Mouse (Mus musculus): ENCODE results near the gene Gal3st2b.
A peak's percentile ranks its signal among the peaks of the same experiment; 100 is the strongest.
"Not testable (repeated sequence)": the region's sequence is repeated elsewhere in the genome, so short reads cannot be mapped to it uniquely, and the experiment has no call there.

Gal3st2b gene

DNA sequence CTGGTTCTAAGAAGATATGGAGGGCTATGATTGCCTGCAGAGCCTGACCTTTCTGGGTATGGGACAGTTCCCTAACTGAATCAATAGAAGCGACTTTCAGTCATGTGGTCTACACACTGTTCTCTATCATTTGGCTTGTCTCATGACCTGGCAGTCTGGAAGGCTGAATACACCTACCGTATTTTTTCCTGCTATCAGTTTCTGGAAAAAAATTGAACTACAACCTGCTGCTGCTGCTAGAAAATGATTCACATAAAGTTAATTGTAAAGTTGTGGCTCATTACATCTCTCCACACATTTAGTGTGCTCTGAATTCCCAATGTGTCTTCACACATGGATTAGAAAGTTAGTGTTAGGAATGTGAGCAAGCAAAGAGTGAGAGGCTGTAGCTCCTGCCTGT is at the start of gene Gal3st2b:
Gal3st2b (plus strand) TSS at position 301 of the 400 bp plus-strand sequence.
- DNase-seq (ENCODE audit: low read depth, low spot score) = not testable (repeated sequence)

DNA sequence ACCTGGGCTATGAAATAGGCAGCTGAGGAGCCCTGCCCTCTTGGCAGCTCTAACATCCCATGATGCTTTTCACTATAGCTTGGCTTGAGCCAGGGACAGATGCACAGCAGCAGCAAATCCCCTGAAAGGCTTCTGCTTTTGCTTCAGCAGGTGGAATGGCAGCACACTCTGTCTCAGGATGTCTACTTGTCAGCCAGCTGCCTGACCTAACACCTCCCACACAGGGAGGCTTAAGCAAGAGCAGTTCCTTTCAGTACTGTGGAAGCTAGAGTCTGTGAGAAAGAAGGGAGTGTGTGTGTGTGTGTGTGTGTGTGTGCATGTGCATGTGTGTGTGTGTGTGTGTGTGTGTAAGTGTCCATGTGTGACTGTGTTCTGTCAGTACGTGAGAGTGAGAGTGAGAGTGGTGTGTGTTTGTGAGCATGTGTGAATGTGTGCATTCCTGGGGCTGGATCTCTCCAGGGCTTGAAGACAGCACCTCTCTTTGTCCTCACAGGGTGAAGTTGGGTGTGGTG is 46.5 kb upstream of the Gal3st2b start:
- not testable (repeated sequence) for DNase-seq (ENCODE audit: low read depth, low spot score)

DNA sequence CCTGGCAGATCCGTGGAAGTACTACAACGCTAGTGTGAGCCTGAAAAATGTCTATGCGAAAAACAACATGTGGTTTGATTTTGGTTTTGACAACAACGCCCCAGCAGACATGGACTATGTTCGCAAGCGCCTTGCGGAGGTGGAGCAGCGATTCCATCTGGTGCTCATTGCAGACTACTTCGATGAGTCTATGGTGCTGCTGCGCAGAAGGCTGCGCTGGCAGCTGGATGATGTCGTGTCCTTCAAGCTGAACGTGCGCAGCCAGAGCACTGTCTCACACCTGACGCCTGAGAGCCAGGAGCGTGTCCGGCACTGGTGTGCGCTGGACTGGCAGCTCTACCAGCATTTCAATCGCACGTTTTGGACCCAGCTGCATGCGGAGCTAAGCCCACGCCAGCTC is 43.7 kb upstream of the Gal3st2b start:
- not testable (repeated sequence) for DNase-seq (ENCODE audit: low read depth, low spot score)

DNA sequence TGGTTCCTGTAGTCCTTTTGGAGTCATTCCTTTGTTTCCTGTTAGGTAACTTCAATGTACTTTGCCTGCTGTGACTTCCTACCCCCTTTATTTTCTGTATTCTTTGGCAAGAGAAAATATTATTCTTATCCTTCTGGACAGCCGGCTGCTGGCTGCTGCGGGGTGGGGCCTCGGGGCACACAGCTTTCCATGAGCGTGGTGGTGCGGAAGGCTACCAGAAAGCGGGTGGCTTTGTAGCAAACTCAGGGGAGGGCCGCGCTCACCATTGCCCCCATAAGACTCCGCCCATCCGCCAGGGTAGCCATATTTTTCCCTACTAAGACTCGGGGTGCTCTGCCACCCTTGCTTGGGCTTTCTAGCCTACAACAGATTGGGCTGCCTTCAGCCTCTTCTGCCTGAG is 36.3 kb upstream of the Gal3st2b start:
- DNase-seq (ENCODE audit: low read depth, low spot score) = not testable (repeated sequence)

DNA sequence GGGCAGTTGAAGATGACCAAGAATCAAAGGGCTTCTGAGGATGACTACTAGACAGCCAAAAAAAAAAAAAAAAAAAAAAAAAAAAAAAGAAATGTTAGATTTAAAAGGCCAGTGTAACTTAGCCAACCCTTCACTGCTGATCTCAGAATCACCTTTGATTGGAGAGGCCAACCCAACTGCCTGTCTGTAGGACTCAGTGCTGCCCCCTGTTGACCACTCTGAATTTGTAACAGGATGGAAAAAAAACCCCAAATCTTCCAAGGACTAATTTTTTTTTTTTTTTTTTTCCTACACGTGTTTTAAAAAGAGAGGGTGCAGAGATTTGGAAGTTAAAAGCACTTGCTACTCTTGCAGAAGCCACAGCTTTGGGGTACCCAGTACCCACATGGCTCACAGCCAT is 27.2 kb upstream of the Gal3st2b start:
- DNase-seq (ENCODE audit: low read depth, low spot score) = peak; percentile 4

DNA sequence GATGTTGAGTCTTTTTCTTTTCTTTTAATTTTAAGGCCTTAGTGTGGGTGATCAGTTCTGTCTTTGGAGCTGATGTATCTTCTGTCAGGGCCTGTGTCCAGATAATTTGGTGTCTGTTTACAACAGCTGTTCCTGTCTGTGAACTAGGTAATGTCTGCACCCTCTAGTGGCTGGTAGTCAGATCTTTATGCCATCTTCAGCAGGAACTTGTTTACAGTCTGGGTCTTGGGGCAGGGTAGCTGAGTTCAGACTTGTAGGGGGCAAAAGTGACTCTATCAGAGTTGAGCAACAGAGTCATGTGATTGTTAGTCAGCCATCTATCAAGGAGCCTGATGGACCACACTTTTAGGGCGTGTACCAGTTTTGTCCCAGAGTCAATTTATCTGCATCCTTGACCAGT is 20.7 kb upstream of the Gal3st2b start:
- DNase-seq (ENCODE audit: low read depth, low spot score) = not testable (repeated sequence)

DNA sequence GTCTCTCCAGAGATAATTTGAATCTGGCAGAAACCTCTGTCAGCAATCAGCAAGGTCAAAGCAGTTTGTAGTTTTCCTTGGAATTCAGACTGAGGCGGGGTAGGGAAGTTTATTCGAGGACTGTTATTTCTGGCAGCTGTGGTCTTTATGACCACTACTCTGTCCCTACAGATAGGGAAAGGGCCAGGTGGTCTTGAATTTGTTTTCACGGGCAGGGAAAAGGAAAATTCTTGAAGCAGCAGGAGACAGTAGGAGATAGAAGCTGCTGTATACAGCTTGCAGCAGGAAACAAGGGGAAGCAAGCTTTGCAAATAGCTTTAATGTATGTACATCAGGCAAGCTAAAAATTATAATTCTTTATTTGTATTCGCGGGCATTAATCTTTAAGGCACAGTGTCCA is 16.8 kb upstream of the Gal3st2b start:
- not testable (repeated sequence) for DNase-seq (ENCODE audit: low read depth, low spot score)

DNA sequence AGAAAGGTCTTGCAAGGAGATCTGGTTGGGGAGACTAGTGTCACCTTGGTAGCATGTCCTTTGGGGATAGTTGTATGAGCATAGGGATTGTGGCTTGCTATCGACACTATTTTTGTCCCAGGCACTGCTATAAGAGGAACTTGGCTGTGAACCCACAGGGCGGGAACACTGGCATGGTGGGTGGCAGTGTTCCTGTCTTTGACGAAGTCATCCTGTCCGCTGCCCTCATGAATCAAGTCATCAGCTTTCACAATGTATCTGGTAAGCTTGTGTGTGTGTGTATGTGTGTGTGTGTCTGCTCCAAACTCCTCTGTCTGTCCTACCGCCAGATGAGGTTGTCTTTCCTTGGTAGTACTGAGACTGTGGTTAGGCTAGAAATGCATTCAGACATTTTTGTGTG is 11.4 kb upstream of the Gal3st2b start:
- DNase-seq (ENCODE audit: low read depth, low spot score) = not testable (repeated sequence)

DNA sequence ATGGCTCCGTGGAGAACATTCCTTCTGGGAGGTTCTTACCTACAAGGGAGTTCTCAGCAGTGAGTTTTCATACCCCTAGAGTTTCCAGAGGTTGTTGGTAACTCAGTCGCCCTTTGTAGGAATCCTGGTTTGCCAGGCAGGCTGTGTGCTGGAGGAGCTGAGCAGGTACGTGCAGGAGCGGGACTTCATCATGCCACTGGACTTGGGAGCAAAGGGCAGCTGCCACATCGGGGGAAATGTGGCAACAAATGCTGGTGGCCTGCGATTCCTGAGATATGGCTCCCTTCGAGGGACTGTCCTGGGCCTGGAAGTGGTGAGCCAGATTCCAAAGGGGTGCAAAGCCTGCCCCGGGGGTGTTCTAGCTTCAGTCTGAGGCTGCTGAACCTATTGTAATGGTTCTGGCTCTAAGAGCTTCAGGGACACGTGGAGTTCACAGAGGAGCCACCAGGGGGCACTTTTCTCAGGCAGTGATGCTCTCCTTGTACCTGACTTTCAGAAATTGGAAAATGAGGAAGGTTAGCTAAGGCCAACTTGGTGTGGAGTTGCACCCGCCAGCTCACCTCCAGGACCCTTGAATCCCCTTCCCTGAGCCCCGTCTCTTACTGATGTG is 9.0 kb upstream of the Gal3st2b start:
- DNase-seq (ENCODE audit: low read depth, low spot score) = not testable (repeated sequence)

DNA sequence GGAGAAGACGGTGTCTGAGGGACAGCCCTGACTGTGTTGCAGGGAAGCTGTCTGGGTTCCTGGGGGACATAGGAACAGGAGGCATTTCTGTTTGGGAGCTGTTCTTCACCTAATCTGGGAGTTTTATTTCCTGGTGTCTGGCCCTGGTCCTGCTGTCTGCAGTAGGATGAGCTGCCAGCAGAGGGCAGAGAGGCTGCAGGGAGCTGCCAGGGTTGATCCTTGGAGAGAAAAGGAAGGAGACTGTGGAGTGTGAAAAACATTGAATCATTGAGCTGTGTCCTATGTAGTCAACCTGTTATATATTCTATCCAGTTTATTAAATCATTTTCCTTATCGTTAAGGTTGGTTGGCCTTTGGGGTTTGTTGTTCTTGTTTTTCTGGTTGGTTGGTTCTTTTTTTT is 6.2 kb upstream of the Gal3st2b start:
- not testable (repeated sequence) for DNase-seq (ENCODE audit: low read depth, low spot score)

DNA sequence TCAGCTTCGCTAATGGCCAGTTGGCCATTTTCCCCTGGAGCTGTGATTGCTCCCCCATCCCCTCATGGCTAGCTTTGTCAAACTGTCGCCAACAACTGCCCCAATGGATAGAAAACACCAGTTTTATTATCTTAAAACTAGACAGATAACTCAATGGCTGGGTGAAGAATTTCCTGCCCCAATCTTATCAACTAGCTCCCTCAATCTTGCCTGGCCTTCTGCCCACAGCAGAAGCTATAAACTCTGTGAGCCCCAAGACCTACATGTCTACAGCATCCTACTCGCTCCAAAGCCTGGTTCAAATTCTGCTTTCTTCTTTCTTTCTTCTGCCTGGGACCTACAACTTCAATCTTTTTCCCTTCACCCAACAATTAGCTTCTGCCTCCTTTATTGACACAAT is 951 bp upstream of the Gal3st2b start:
- not testable (repeated sequence) for DNase-seq (ENCODE audit: low read depth, low spot score)

DNA sequence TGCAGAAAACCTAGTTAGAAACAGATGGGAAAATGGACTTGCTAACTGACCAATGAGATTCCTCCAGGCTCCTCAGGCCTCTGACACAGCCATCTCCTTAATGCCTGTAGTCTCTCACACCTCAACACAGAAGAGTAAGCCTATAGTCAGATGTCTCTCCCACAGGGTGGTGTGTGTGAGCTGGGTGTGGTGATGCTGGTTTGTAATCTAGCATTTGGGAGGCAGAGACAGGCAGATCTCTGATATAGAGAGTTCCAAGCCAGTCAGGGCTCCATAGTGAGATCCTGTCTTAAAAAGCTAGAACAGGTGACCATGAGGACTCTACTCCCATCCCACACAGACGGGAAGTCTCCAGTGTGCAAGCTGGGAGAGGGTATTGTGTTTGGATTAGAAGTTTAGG is 664 bp downstream of the Gal3st2b start:
- DNase-seq (ENCODE audit: low read depth, low spot score) = not testable (repeated sequence)

DNA sequence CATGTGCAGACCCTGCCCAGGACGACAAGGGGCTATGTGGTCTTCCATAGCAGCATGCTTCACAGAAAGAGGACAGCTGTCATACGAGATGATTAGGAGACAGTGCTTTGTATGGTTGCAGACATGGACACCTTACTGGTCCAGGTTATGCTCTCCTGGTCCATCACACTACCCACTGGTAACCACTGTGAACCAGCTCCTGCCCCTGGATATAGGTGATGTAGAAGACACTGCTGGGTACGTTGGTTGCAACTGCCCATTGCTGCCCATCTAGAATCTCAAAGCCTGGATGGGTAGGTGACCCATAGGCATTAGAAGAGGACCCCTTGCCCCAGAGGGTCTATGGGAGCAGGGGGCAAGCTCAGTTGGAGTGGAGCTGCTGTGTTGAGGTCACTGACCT is 1.2 kb downstream of the Gal3st2b start:
- DNase-seq (ENCODE audit: low read depth, low spot score) = not testable (repeated sequence)

DNA sequence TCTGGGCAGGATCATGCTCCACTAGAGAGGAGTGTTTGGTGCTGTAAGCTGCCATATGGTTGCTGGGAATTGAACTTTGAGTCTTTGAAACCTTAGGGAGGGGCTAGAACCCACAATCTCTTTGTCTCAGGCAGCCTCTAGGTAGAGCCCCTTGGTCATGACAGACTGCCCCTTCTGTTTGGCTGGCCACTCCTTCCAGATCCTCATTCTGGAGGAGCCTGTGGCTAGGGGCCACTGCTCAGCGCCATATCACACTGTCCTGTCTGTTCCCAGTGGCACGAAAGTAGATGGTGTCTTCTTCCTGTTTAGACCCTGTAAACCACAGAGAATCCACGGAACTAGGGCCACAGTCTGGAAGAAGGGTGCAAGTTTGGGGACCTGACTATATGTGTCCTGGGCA is 4.5 kb downstream of the Gal3st2b start:
- DNase-seq (ENCODE audit: low read depth, low spot score) = not testable (repeated sequence)

DNA sequence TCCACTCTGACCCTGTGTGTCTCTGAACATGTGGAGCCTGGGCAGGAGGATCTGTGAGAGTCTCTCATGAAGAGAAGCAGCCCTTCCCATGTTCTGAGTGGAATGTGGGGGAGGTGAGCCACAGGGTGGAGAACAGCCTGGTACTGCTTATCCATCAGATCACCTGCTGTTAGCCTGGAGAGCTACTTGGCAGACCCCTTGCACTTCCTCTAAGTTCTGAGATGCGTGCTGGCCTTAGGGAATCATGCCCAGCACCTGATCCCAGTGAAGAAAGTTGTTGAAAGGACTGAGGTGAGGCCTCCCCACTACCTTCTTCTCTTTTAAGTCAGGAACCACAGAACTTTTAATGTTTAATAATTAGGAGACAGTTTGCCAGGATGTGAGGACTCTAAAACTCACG is 5.0 kb downstream of the Gal3st2b start:
- DNase-seq (ENCODE audit: low read depth, low spot score) = not testable (repeated sequence)

DNA sequence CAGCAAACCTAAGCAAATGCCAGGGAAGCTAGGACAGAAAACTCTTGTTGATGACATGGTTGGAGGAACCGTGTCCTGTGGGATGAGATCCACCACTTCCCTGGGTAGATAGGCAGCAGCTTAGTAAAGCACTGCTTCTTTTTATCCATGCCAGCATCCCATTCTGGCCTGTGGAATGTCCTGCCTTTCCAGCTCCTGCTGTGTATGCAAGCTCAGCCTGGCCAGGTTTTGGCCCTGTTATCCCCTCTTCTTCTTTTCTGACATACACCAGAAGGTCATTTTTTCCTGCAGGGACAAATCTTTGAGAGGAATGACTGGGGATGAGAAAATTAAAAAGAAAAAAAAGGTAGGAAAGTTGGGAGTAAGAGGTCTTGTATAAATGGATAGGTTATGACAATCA is 17.3 kb downstream of the Gal3st2b start:
- DNase-seq (ENCODE audit: low read depth, low spot score) = not testable (repeated sequence)

DNA sequence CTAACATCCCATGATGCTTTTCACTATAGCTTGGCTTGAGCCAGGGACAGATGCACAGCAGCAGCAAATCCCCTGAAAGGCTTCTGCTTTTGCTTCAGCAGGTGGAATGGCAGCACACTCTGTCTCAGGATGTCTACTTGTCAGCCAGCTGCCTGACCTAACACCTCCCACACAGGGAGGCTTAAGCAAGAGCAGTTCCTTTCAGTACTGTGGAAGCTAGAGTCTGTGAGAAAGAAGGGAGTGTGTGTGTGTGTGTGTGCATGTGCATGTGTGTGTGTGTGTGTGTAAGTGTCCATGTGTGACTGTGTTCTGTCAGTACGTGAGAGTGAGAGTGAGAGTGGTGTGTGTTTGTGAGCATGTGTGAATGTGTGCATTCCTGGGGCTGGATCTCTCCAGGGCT is 19.7 kb downstream of the Gal3st2b start:
- not testable (repeated sequence) for DNase-seq (ENCODE audit: low read depth, low spot score)

DNA sequence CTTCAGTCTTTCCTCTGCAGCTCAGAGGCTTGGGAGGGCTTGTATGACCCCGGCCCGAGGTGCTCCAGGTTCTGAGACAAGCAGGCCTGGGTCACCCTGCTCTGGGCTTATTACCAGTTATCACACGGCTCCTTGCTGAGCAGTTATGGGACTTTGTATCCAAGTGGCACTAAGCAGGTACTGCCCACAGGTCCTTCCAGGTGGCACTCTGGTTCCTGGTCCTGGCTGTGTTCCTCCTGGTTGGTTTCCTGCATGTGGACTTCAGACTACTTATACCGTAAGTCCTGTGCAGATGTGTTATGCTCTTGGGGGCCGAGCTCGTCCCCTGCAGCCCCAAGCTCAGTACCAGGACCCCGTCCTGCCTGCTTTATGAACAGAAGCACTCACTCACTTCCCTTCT is 20.3 kb downstream of the Gal3st2b start:
- not testable (repeated sequence) for DNase-seq (ENCODE audit: low read depth, low spot score)

DNA sequence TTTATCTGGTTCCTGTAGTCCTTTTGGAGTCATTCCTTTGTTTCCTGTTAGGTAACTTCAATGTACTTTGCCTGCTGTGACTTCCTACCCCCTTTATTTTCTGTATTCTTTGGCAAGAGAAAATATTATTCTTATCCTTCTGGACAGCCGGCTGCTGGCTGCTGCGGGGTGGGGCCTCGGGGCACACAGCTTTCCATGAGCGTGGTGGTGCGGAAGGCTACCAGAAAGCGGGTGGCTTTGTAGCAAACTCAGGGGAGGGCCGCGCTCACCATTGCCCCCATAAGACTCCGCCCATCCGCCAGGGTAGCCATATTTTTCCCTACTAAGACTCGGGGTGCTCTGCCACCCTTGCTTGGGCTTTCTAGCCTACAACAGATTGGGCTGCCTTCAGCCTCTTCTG is 31.0 kb downstream of the Gal3st2b start:
- not testable (repeated sequence) for DNase-seq (ENCODE audit: low read depth, low spot score)

DNA sequence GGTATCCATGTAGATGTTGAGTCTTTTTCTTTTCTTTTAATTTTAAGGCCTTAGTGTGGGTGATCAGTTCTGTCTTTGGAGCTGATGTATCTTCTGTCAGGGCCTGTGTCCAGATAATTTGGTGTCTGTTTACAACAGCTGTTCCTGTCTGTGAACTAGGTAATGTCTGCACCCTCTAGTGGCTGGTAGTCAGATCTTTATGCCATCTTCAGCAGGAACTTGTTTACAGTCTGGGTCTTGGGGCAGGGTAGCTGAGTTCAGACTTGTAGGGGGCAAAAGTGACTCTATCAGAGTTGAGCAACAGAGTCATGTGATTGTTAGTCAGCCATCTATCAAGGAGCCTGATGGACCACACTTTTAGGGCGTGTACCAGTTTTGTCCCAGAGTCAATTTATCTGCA is 48.4 kb downstream of the Gal3st2b start:
- DNase-seq (ENCODE audit: low read depth, low spot score) = not testable (repeated sequence)

DNA sequence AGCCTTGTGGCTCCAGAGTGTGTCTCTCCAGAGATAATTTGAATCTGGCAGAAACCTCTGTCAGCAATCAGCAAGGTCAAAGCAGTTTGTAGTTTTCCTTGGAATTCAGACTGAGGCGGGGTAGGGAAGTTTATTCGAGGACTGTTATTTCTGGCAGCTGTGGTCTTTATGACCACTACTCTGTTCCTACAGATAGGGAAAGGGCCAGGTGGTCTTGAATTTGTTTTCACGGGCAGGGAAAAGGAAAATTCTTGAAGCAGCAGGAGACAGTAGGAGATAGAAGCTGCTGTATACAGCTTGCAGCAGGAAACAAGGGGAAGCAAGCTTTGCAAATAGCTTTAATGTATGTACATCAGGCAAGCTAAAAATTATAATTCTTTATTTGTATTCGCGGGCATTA is 52.3 kb downstream of the Gal3st2b start:
- DNase-seq (ENCODE audit: low read depth, low spot score) = not testable (repeated sequence)

DNA sequence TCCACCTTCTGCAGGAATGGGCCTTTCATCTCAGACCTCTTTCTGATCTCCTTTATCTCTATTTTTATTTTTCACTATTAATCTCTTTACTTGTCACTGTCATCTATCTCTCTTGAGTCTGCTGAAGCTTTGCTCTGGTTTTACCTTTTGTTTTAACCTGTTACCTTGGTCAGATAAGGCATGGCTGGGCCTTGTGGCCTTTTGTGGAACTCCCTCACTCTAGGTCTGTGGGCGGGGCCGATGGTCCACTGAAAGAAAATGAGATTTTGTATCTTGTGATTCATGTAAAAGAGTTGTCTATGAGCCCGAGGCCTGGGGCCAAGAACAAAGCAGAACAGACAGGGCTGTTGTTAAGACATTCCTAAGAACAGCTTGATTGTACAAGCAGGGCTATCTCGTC is 52.7 kb downstream of the Gal3st2b start:
- not testable (repeated sequence) for DNase-seq (ENCODE audit: low read depth, low spot score)

DNA sequence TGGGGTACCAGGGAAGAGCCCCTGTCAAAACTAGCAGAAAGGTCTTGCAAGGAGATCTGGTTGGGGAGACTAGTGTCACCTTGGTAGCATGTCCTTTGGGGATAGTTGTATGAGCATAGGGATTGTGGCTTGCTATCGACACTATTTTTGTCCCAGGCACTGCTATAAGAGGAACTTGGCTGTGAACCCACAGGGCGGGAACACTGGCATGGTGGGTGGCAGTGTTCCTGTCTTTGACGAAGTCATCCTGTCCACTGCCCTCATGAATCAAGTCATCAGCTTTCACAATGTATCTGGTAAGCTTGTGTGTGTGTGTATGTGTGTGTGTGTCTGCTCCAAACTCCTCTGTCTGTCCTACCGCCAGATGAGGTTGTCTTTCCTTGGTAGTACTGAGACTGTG is 57.7 kb downstream of the Gal3st2b start:
- DNase-seq (ENCODE audit: low read depth, low spot score) = not testable (repeated sequence)

DNA sequence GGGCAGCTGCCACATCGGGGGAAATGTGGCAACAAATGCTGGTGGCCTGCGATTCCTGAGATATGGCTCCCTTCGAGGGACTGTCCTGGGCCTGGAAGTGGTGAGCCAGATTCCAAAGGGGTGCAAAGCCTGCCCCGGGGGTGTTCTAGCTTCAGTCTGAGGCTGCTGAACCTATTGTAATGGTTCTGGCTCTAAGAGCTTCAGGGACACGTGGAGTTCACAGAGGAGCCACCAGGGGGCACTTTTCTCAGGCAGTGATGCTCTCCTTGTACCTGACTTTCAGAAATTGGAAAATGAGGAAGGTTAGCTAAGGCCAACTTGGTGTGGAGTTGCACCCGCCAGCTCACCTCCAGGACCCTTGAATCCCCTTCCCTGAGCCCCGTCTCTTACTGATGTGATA is 60.2 kb downstream of the Gal3st2b start:
- DNase-seq (ENCODE audit: low read depth, low spot score) = not testable (repeated sequence)

Measured in 3T3-L1 (cell line).